Mouse (Mus musculus) CH12.LX (cell line): ENCODE results near the gene Fshr. TPM values are rescaled to one million over a fixed set of nuclear protein-coding genes. Genes with fewer than 3 reads are reported as not detected.
A peak's percentile ranks its signal among the peaks of the same experiment; 100 is the strongest.

Source experiments
- DNase-seq: peaks from one replicate; pipeline ENCODE4 v3.0.0-alpha.2; 2013; ENCODE audit errors: extremely low read depth
- H3K27ac ChIP-seq: 2 replicates; pipeline ENCODE4 v1.5.1; 2012; ENCODE audit warnings: low read depth, mild to moderate bottlenecking, control low read depth, moderate library complexity; ENCODE audit not compliant: insufficient read depth
- H3K27me3 ChIP-seq: replicated peaks from 2 replicates; pipeline ENCODE3; 2012; ENCODE audit warnings: inconsistent platforms
- H3K36me3 ChIP-seq, 2 experiments: replicated peaks in 1 of 2; 2 replicates each; pipeline versions ENCODE3 to v1.6.1; 2012; ENCODE audit warnings: inconsistent platforms in 1 of 2, low read length in 1 of 2, mild to moderate bottlenecking in 1 of 2, mixed read lengths in 1 of 2, moderate library complexity in 1 of 2; ENCODE audit not compliant: control insufficient read depth in 1 of 2, insufficient read depth in 1 of 2
- H3K4me1 ChIP-seq, 2 experiments: 2 replicates each; pipeline ENCODE4 v1.6.1; 2012; ENCODE audit warnings: inconsistent platforms in 1 of 2, moderate library complexity in 1 of 2; ENCODE audit not compliant: insufficient read depth in 2 of 2, control insufficient read depth in 1 of 2
- H3K4me2 ChIP-seq: 2 replicates; pipeline ENCODE4 v1.6.1; 2012; ENCODE audit warnings: low read depth, mild to moderate bottlenecking, control low read depth; ENCODE audit not compliant: poor library complexity, insufficient read depth, severe bottlenecking
- H3K4me3 ChIP-seq, 3 experiments: fragments of 150-350 bp in 1 of 3; sonication (generic) in 1 of 3; replicated peaks in 1 of 3; 2 replicates each; pipeline versions ENCODE3 to v1.5.1; 2011 to 2012; ENCODE audit warnings: low read depth in 2 of 3, low read length in 2 of 3, mild to moderate bottlenecking in 2 of 3, moderate library complexity in 2 of 3, control low read depth in 1 of 3, improper control_type of control experiment in 1 of 3, inconsistent platforms in 1 of 3, mixed read lengths in 1 of 3; ENCODE audit not compliant: poor library complexity in 1 of 3
- H3K79me2 ChIP-seq: replicated peaks from 2 replicates; pipeline ENCODE4 v1.6.1; 2012; ENCODE audit warnings: mild to moderate bottlenecking, moderate library complexity; ENCODE audit not compliant: control insufficient read depth, poor library complexity, insufficient read depth, severe bottlenecking; ENCODE audit errors: extremely low read depth
- H3K9ac ChIP-seq: 2 replicates; pipeline ENCODE4 v1.6.1; 2012; ENCODE audit warnings: low read depth, mild to moderate bottlenecking, control low read depth, moderate library complexity; ENCODE audit not compliant: insufficient read depth
- H3K9me3 ChIP-seq: replicated peaks from 2 replicates; pipeline ENCODE3; 2012; ENCODE audit warnings: low read length, inconsistent platforms, mixed read lengths
- BHLHE40 ChIP-seq: IDR thresholded peaks from 2 replicates; pipeline ENCODE4 v1.6.1; 2011; ENCODE audit warnings: mild to moderate bottlenecking, low read depth, low read length, improper control_type of control experiment
- CHD2 ChIP-seq: IDR thresholded peaks from 2 replicates; pipeline ENCODE4 v1.6.1; 2011; ENCODE audit warnings: low read length, improper control_type of control experiment
- E2F4 ChIP-seq: IDR thresholded peaks from 2 replicates; pipeline ENCODE4 v1.6.1; 2011; ENCODE audit warnings: low read depth, low read length, improper control_type of control experiment; ENCODE audit not compliant: insufficient replicate concordance
- EP300 ChIP-seq: IDR thresholded peaks from 2 replicates; pipeline ENCODE4 v1.6.1; 2011; ENCODE audit warnings: low read length, improper control_type of control experiment
- ETS1 ChIP-seq: conservative IDR thresholded peaks from 2 replicates; pipeline ENCODE4 v1.6.1; 2012; ENCODE audit warnings: low read depth, mild to moderate bottlenecking, inconsistent platforms, low read length, improper control_type of control experiment, moderate library complexity
- GABPA ChIP-seq: IDR thresholded peaks from 2 replicates; pipeline ENCODE4 v1.6.1; 2012; ENCODE audit warnings: low read depth, low read length, improper control_type of control experiment, inconsistent platforms; ENCODE audit not compliant: insufficient replicate concordance
- HCFC1 ChIP-seq: IDR thresholded peaks from 2 replicates; pipeline ENCODE4 v1.6.1; 2012; ENCODE audit warnings: low read depth, mild to moderate bottlenecking, inconsistent platforms, low read length, improper control_type of control experiment
- JUN ChIP-seq: IDR thresholded peaks from 2 replicates; pipeline ENCODE4 v1.6.1; 2011; ENCODE audit warnings: low read depth, mild to moderate bottlenecking, low read length, improper control_type of control experiment, moderate library complexity; ENCODE audit not compliant: insufficient read depth
- KAT2A ChIP-seq: IDR thresholded peaks from 2 replicates; pipeline ENCODE4 v1.6.1; 2012; ENCODE audit warnings: low read length, improper control_type of control experiment, inconsistent platforms; ENCODE audit not compliant: insufficient replicate concordance
- MAX ChIP-seq: IDR thresholded peaks from 2 replicates; pipeline ENCODE4 v1.6.1; 2011; ENCODE audit warnings: low read length, improper control_type of control experiment
- MAZ ChIP-seq: IDR thresholded peaks from 2 replicates; pipeline ENCODE4 v1.6.1; 2012; ENCODE audit warnings: low read depth, mild to moderate bottlenecking, inconsistent platforms, low read length, improper control_type of control experiment, moderate library complexity
- MYC ChIP-seq: IDR thresholded peaks from 2 replicates; pipeline ENCODE4 v1.6.1; 2011; ENCODE audit warnings: low read depth, mild to moderate bottlenecking, improper control_type of control experiment, low read length
- NRF1 ChIP-seq: IDR thresholded peaks from 2 replicates; pipeline ENCODE4 v1.6.1; 2014; ENCODE audit warnings: low read depth, mild to moderate bottlenecking, inconsistent platforms, low read length, improper control_type of control experiment, moderate library complexity
- PAX5 ChIP-seq: IDR thresholded peaks from 2 replicates; pipeline ENCODE4 v1.6.1; 2012; ENCODE audit warnings: low read length, inconsistent platforms, mixed read lengths
- POLR2A ChIP-seq: IDR thresholded peaks from 2 replicates; pipeline ENCODE4 v1.6.1; 2011; ENCODE audit warnings: low read depth, mild to moderate bottlenecking, improper control_type of control experiment, low read length
- POLR2AphosphoS2 ChIP-seq: IDR thresholded peaks from 2 replicates; pipeline ENCODE4 v1.6.1; 2011; ENCODE audit warnings: low read depth, low read length, improper control_type of control experiment
- RAD21 ChIP-seq: IDR thresholded peaks from 2 replicates; pipeline ENCODE4 v1.6.1; 2011; ENCODE audit warnings: low read depth, mild to moderate bottlenecking, low read length, improper control_type of control experiment, moderate library complexity
- SMC3 ChIP-seq: IDR thresholded peaks from 2 replicates; pipeline ENCODE4 v1.6.1; 2011; ENCODE audit warnings: low read depth, low read length, improper control_type of control experiment
- UBTF ChIP-seq: IDR thresholded peaks from 2 replicates; pipeline ENCODE4 v1.6.1; 2012; ENCODE audit warnings: low read depth, mild to moderate bottlenecking, inconsistent platforms, low read length, improper control_type of control experiment, moderate library complexity
- USF2 ChIP-seq: conservative IDR thresholded peaks from 2 replicates; pipeline ENCODE4 v1.6.1; 2011; ENCODE audit warnings: low read depth, low read length, improper control_type of control experiment
- ZNF384 ChIP-seq: IDR thresholded peaks from 2 replicates; pipeline ENCODE4 v1.6.1; 2012; ENCODE audit warnings: low read depth, low read length, improper control_type of control experiment, inconsistent platforms
- dilution Hi-C: fragments of 300-500 bp; cut with MboI; formaldehyde crosslinking; loops from 2 replicates; pipeline ENCODE4 v1.14.3; 2020; ENCODE audit warnings: low sequenced_read_pairs; ENCODE audit not compliant: extremely low pct_unique_long_range_greater_than_20kb, extremely low pct_ligation_motif_present
- in situ Hi-C: fragments of 300-500 bp; cut with MboI; formaldehyde crosslinking; loops from 3 replicates; pipeline ENCODE4 v1.14.3; 2019; ENCODE audit warnings: low sequenced_read_pairs, low pct_ligation_motif_present, low pct_unique_long_range_greater_than_20kb, mixed read lengths
- polyA plus RNA-seq: library from polyadenylated mRNA; unstranded; fragments of >175 nt; gene quantifications from 2 replicates; pipeline ENCODE4 v1.2.1, GENCODE M21; 2012; ENCODE audit warnings: low read depth; ENCODE audit not compliant: insufficient read length
- total RNA-seq, 2 experiments: library from RNA; depleted of rRNA; stranded (reverse); fragments of 300-350 nt in 1 of 2; fragments of >200 nt in 1 of 2; gene quantifications; 2 replicates each; pipeline ENCODE4 v1.2.3; 2012 to 2014

Gene Fshr
- total and polyA plus RNA-seq, 3 experiments, result not detected

DNA sequence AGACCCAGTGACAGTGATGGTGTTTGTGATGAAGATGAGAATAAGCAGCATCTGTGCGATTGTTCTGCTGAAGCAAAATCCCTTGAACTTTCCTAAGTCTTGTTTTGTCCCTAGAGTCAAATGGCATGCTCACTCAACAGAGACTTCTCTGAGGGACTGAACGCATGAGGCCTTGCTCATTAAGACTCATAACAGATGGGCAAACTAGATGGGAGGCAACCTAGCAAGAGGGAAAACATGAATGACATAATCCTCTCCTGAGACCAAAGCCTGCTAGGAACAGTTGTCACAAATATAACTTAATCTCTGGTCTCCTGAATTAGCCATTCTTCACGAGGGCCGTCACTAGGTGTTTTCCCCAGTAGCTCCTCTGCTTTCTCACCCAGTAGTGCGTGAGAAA, 194.5 kb downstream of the Fshr start:
- DNase-seq, result peak; percentile 25
- Histone ChIP-seq H3K4me1 (peaks cover 0 to 13% of the 10 kb centered on the region in 2 experiments; a peak in 2 of 4 replicates), H3K9me3 (no peaks in the 10 kb centered on the region), H3K79me2 (no peaks in the 10 kb centered on the region), H3K27ac (no peak overlapping the region), H3K9ac (no peak overlapping the region), H3K27me3 (no peaks in the 10 kb centered on the region), H3K4me3 (no peak overlapping the region), H3K36me3 (no peaks in the 10 kb centered on the region), H3K4me2 (no peak overlapping the region)
- 0 out of 2 replicates have a peak, but pooled peaks have one; percentile 22 for TF ChIP-seq BHLHE40
- 0 out of 2 replicates have a peak, but pooled peaks have one; percentile 18 for TF ChIP-seq ETS1
- no peak for TF ChIP-seq MYC
- no peak for TF ChIP-seq RAD21
- no peak for TF ChIP-seq KAT2A
- TF ChIP-seq UBTF, result no peak
- in situ Hi-C loops, result no loop called here
- dilution Hi-C loops, result no loop called here

DNA sequence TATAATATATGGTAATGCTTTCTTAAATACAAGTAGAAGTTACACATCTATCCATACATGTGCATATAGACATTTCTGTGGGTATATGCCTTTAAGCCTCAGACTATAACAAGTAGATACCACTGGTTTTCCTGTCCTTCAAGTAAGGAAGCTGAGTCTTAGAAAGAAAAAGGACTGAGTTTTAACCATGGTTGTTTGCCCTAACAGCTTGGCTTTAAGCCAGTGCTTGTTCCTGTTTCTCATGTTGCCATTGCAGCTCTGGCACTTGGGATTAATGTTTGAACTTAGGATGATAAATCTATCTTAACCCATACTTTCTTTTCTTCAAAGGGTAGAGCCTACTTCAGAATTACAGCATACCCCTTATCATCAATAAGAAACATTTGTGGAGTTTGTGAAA, 200.6 kb downstream of the Fshr start:
- no peak overlapping the region for H3K4me3 ChIP-seq
- dilution Hi-C loops, result no loop called here
- H3K4me2 ChIP-seq, result no peak overlapping the region
- no peaks in the 10 kb centered on the region for H3K79me2 ChIP-seq
- no peaks in the 10 kb centered on the region for H3K27me3 ChIP-seq
- TF ChIP-seq HCFC1, result no peak
- no peak for TF ChIP-seq PAX5
- TF ChIP-seq USF2, result no peak
- no peak for TF ChIP-seq ZNF384
- TF ChIP-seq POLR2AphosphoS2, result no peak
- TF ChIP-seq E2F4, result no peak
- TF ChIP-seq POLR2A, result no peak
- TF ChIP-seq KAT2A, result no peak
- no peak for TF ChIP-seq CHD2
- no peak for TF ChIP-seq EP300
- TF ChIP-seq MAZ, result no peak
- no peak for TF ChIP-seq UBTF
- TF ChIP-seq NRF1, result no peak
- no peak for TF ChIP-seq JUN
- no peak for TF ChIP-seq GABPA
- TF ChIP-seq SMC3, result no peak
- no peak for TF ChIP-seq MAX
- no peaks in the 10 kb centered on the region for H3K36me3 ChIP-seq
- H3K9ac ChIP-seq, result no peak overlapping the region
- no peaks in the 10 kb centered on the region for H3K9me3 ChIP-seq
- no peaks in the 10 kb centered on the region for H3K4me1 ChIP-seq
- DNase-seq, result no peak
- H3K27ac ChIP-seq, result no peak overlapping the region
- in situ Hi-C loops, result no loop called here
